Mouse (Mus musculus): ENCODE measurements at regions not wholly inside any gene's neighbourhood (a gene's known extent, or its start where the extent isn't known, plus 50 kb on each side); places are given as distances from the start of the nearest gene placed in this dataset.

- TF ChIP-seq EP300 (IDR thresholded peaks at IDR 0.05) (no peak), CTCF (IDR thresholded peaks at IDR 0.05) (no peak)
These were observed 80.3 kb upstream of the Ctbp2 start for GRCm38 (mm10) chr7:133204485-133204884.
